Mouse (Mus musculus) CH12.LX (cell line): ENCODE measurements at regions not wholly inside any gene's neighbourhood (a gene's known extent, or its start where the extent isn't known, plus 50 kb on each side); places are given as distances from the start of the nearest gene placed in this dataset.

Source experiments
- DNase-seq: peaks from one replicate; pipeline ENCODE4 v3.0.0-alpha.2; 2013; ENCODE audit errors: extremely low read depth
- H3K27ac ChIP-seq: 2 replicates; pipeline ENCODE4 v1.5.1; 2012; ENCODE audit warnings: low read depth, mild to moderate bottlenecking, control low read depth, moderate library complexity; ENCODE audit not compliant: insufficient read depth
- H3K27me3 ChIP-seq: replicated peaks from 2 replicates; pipeline ENCODE3; 2012; ENCODE audit warnings: inconsistent platforms
- H3K36me3 ChIP-seq, 2 experiments: replicated peaks in 1 of 2; 2 replicates each; pipeline versions ENCODE3 to v1.6.1; 2012; ENCODE audit warnings: inconsistent platforms in 1 of 2, low read length in 1 of 2, mild to moderate bottlenecking in 1 of 2, mixed read lengths in 1 of 2, moderate library complexity in 1 of 2; ENCODE audit not compliant: control insufficient read depth in 1 of 2, insufficient read depth in 1 of 2
- H3K4me1 ChIP-seq, 2 experiments: 2 replicates each; pipeline ENCODE4 v1.6.1; 2012; ENCODE audit warnings: inconsistent platforms in 1 of 2, moderate library complexity in 1 of 2; ENCODE audit not compliant: insufficient read depth in 2 of 2, control insufficient read depth in 1 of 2
- H3K4me2 ChIP-seq: 2 replicates; pipeline ENCODE4 v1.6.1; 2012; ENCODE audit warnings: low read depth, mild to moderate bottlenecking, control low read depth; ENCODE audit not compliant: poor library complexity, insufficient read depth, severe bottlenecking
- H3K4me3 ChIP-seq, 3 experiments: fragments of 150-350 bp in 1 of 3; sonication (generic) in 1 of 3; replicated peaks in 1 of 3; 2 replicates each; pipeline versions ENCODE3 to v1.5.1; 2011 to 2012; ENCODE audit warnings: low read depth in 2 of 3, low read length in 2 of 3, mild to moderate bottlenecking in 2 of 3, moderate library complexity in 2 of 3, control low read depth in 1 of 3, improper control_type of control experiment in 1 of 3, inconsistent platforms in 1 of 3, mixed read lengths in 1 of 3; ENCODE audit not compliant: poor library complexity in 1 of 3
- H3K79me2 ChIP-seq: replicated peaks from 2 replicates; pipeline ENCODE4 v1.6.1; 2012; ENCODE audit warnings: mild to moderate bottlenecking, moderate library complexity; ENCODE audit not compliant: control insufficient read depth, poor library complexity, insufficient read depth, severe bottlenecking; ENCODE audit errors: extremely low read depth
- H3K9ac ChIP-seq: 2 replicates; pipeline ENCODE4 v1.6.1; 2012; ENCODE audit warnings: low read depth, mild to moderate bottlenecking, control low read depth, moderate library complexity; ENCODE audit not compliant: insufficient read depth
- H3K9me3 ChIP-seq: replicated peaks from 2 replicates; pipeline ENCODE3; 2012; ENCODE audit warnings: low read length, inconsistent platforms, mixed read lengths
- CHD1 ChIP-seq: IDR thresholded peaks from 2 replicates; pipeline ENCODE4 v1.6.1; 2012; ENCODE audit warnings: low read depth, low read length, improper control_type of control experiment, inconsistent platforms
- CHD2 ChIP-seq: IDR thresholded peaks from 2 replicates; pipeline ENCODE4 v1.6.1; 2011; ENCODE audit warnings: low read length, improper control_type of control experiment
- E2F4 ChIP-seq: IDR thresholded peaks from 2 replicates; pipeline ENCODE4 v1.6.1; 2011; ENCODE audit warnings: low read depth, low read length, improper control_type of control experiment; ENCODE audit not compliant: insufficient replicate concordance
- ETS1 ChIP-seq: conservative IDR thresholded peaks from 2 replicates; pipeline ENCODE4 v1.6.1; 2012; ENCODE audit warnings: low read depth, mild to moderate bottlenecking, inconsistent platforms, low read length, improper control_type of control experiment, moderate library complexity
- HCFC1 ChIP-seq: IDR thresholded peaks from 2 replicates; pipeline ENCODE4 v1.6.1; 2012; ENCODE audit warnings: low read depth, mild to moderate bottlenecking, inconsistent platforms, low read length, improper control_type of control experiment
- JUN ChIP-seq: IDR thresholded peaks from 2 replicates; pipeline ENCODE4 v1.6.1; 2011; ENCODE audit warnings: low read depth, mild to moderate bottlenecking, low read length, improper control_type of control experiment, moderate library complexity; ENCODE audit not compliant: insufficient read depth
- JUND ChIP-seq: conservative IDR thresholded peaks from 2 replicates; pipeline ENCODE4 v1.6.1; 2011; ENCODE audit warnings: low read depth, low read length, improper control_type of control experiment
- KAT2A ChIP-seq: IDR thresholded peaks from 2 replicates; pipeline ENCODE4 v1.6.1; 2012; ENCODE audit warnings: low read length, improper control_type of control experiment, inconsistent platforms; ENCODE audit not compliant: insufficient replicate concordance
- MAX ChIP-seq: IDR thresholded peaks from 2 replicates; pipeline ENCODE4 v1.6.1; 2011; ENCODE audit warnings: low read length, improper control_type of control experiment
- MAZ ChIP-seq: IDR thresholded peaks from 2 replicates; pipeline ENCODE4 v1.6.1; 2012; ENCODE audit warnings: low read depth, mild to moderate bottlenecking, inconsistent platforms, low read length, improper control_type of control experiment, moderate library complexity
- MEF2A ChIP-seq: IDR thresholded peaks from 2 replicates; pipeline ENCODE4 v1.6.1; 2014; ENCODE audit warnings: low read depth, mild to moderate bottlenecking, inconsistent platforms, low read length, improper control_type of control experiment, borderline replicate concordance
- MXI1 ChIP-seq: IDR thresholded peaks from 2 replicates; pipeline ENCODE4 v1.6.1; 2011; ENCODE audit warnings: mild to moderate bottlenecking, low read depth, low read length, improper control_type of control experiment
- MYC ChIP-seq: IDR thresholded peaks from 2 replicates; pipeline ENCODE4 v1.6.1; 2011; ENCODE audit warnings: low read depth, mild to moderate bottlenecking, improper control_type of control experiment, low read length
- NELFE ChIP-seq: IDR thresholded peaks from 2 replicates; pipeline ENCODE4 v1.6.1; 2011; ENCODE audit warnings: low read depth, low read length, improper control_type of control experiment
- PAX5 ChIP-seq: IDR thresholded peaks from 2 replicates; pipeline ENCODE4 v1.6.1; 2012; ENCODE audit warnings: low read length, inconsistent platforms, mixed read lengths
- POLR2AphosphoS2 ChIP-seq: IDR thresholded peaks from 2 replicates; pipeline ENCODE4 v1.6.1; 2011; ENCODE audit warnings: low read depth, low read length, improper control_type of control experiment
- SIN3A ChIP-seq: IDR thresholded peaks from 2 replicates; pipeline ENCODE4 v1.6.1; 2012; ENCODE audit warnings: low read length, improper control_type of control experiment, inconsistent platforms
- SMC3 ChIP-seq: IDR thresholded peaks from 2 replicates; pipeline ENCODE4 v1.6.1; 2011; ENCODE audit warnings: low read depth, low read length, improper control_type of control experiment
- TBP ChIP-seq: conservative IDR thresholded peaks from 2 replicates; pipeline ENCODE4 v1.6.1; 2011; ENCODE audit warnings: low read depth, low read length, improper control_type of control experiment
- TCF12 ChIP-seq: IDR thresholded peaks from 2 replicates; pipeline ENCODE4 v1.6.1; 2014; ENCODE audit warnings: low read depth, mild to moderate bottlenecking, inconsistent platforms, low read length, improper control_type of control experiment
- UBTF ChIP-seq: IDR thresholded peaks from 2 replicates; pipeline ENCODE4 v1.6.1; 2012; ENCODE audit warnings: low read depth, mild to moderate bottlenecking, inconsistent platforms, low read length, improper control_type of control experiment, moderate library complexity
- ZKSCAN1 ChIP-seq: IDR thresholded peaks from 2 replicates; pipeline ENCODE4 v1.6.1; 2012; ENCODE audit warnings: low read depth, inconsistent platforms, low read length, improper control_type of control experiment, borderline replicate concordance
- ZMIZ1 ChIP-seq: IDR thresholded peaks from 2 replicates; pipeline ENCODE4 v1.6.1; 2012; ENCODE audit warnings: low read depth, mild to moderate bottlenecking, inconsistent platforms, low read length, improper control_type of control experiment
- dilution Hi-C: fragments of 300-500 bp; cut with MboI; formaldehyde crosslinking; loops from 2 replicates; pipeline ENCODE4 v1.14.3; 2020; ENCODE audit warnings: low sequenced_read_pairs; ENCODE audit not compliant: extremely low pct_unique_long_range_greater_than_20kb, extremely low pct_ligation_motif_present
- in situ Hi-C: fragments of 300-500 bp; cut with MboI; formaldehyde crosslinking; loops from 3 replicates; pipeline ENCODE4 v1.14.3; 2019; ENCODE audit warnings: low sequenced_read_pairs, low pct_ligation_motif_present, low pct_unique_long_range_greater_than_20kb, mixed read lengths

GRCm38 (mm10) chr2:117502611-117503010 lies 159.8 kb upstream of the Rasgrp1 start:
- Histone ChIP-seq H3K4me3 (no peak overlapping the region), H3K79me2 (no peaks in the 10 kb centered on the region), H3K9me3 (no peaks in the 10 kb centered on the region), H3K4me1 (peaks cover 4 to 9% of the 10 kb centered on the region in 2 experiments; a peak in 2 of 4 replicates), H3K9ac (no peak overlapping the region), H3K27me3 (no peaks in the 10 kb centered on the region), H3K36me3 (no peaks in the 10 kb centered on the region), H3K27ac (no peak overlapping the region), H3K4me2 (no peak overlapping the region)
- dilution Hi-C loops (no loop called here), in situ Hi-C loops (no loop called here)
- no peak for TF ChIP-seq NELFE
- no peak for TF ChIP-seq MEF2A
- no peak for TF ChIP-seq E2F4
- no peak for TF ChIP-seq ZMIZ1
- no peak for TF ChIP-seq CHD2
- no peak for TF ChIP-seq JUN
- no peak for TF ChIP-seq SMC3
- TF ChIP-seq MAX = no peak
- TF ChIP-seq TCF12 = no peak
- TF ChIP-seq ZKSCAN1 = no peak
- no peak for TF ChIP-seq JUND
- no peak for TF ChIP-seq ETS1
- DNase-seq = no peak

- H3K9ac ChIP-seq = no peak overlapping the region
- H3K4me3 ChIP-seq = no peak overlapping the region
- no peaks in the 10 kb centered on the region for H3K36me3 ChIP-seq
- H3K4me2 ChIP-seq = no peak overlapping the region
- dilution Hi-C loops = no loop called here
- no peak overlapping the region for H3K27ac ChIP-seq
- TF ChIP-seq TBP (no peak), ETS1 (no peak), PAX5 (no peak), CHD2 (no peak), MYC (no peak), UBTF (no peak), CHD1 (no peak), ZMIZ1 (no peak), SIN3A (no peak), HCFC1 (no peak), POLR2AphosphoS2 (no peak), MAZ (no peak), MXI1 (no peak), KAT2A (no peak)
- H3K27me3 ChIP-seq = no peaks in the 10 kb centered on the region
- no peaks in the 10 kb centered on the region for H3K79me2 ChIP-seq
- H3K4me1 ChIP-seq = peaks cover 0 to 4% of the 10 kb centered on the region in 2 experiments; a peak in 2 of 4 replicates
- H3K9me3 ChIP-seq = no peaks in the 10 kb centered on the region
- in situ Hi-C loops = no loop called here
- DNase-seq = no peak
Measured at GRCm38 (mm10) chr2:117511737-117512136, 168.9 kb upstream of the Rasgrp1 start.
